Mouse (Mus musculus): ENCODE results near the gene Npff. TPM values are rescaled to one million over a fixed set of nuclear protein-coding genes. Genes with fewer than 3 reads are reported as not detected.

The Npff gene
- total RNA-seq, 1 experiment from 2014 or later, result 6.1 TPM

GRCm38 (mm10) chr15:102507561-102507960 lies 17.2 kb downstream of the Npff start:
- no peak for ATAC-seq (ENCODE audit: extremely low read depth, insufficient number of reproducible peaks, low FRiP score, poor library complexity, severe bottlenecking)

- no peak for ATAC-seq (ENCODE audit: extremely low read depth, insufficient number of reproducible peaks, low FRiP score, poor library complexity, severe bottlenecking)
These were observed 17.9 kb downstream of the Npff start for GRCm38 (mm10) chr15:102506864-102507263.

- ATAC-seq (ENCODE audit: extremely low read depth, insufficient number of reproducible peaks, low FRiP score, poor library complexity, severe bottlenecking), result no peak
These were observed 18.3 kb downstream of the Npff start for GRCm38 (mm10) chr15:102506464-102506830.

DNA sequence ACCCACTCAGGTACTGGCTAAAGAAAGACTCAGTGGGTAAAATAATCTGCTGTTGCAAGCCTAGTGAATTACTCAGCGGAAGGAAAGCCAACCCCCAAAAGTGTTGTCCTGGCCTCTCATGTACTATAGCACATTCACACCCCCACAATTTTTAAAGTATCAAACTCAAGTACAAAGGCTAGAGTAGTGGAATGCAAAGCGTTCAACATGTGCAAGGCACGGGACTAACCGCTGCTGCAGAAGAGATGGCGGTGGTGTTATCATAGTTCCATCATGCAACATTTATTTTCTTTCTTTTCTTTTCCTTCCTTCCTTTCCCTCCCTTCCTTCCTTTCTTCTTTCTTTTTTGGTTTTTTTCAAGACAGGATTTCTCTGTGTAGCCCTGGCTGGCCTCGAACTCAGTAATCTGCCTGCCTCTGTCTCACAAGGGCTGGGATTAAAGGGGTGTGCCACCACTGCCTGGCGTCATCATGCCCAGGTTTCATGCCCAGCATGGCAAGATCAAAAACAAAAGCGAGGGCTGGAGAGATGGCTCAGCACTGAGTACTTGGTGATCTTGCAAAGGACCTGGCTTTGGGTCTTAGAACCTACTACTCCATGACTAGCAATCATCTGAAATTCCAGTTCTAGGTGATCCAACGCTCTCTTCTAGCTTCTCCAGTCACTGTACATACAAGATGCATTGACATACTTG lies 18.8 kb downstream of the Npff start:
- ATAC-seq (ENCODE audit: extremely low read depth, insufficient number of reproducible peaks, low FRiP score, poor library complexity, severe bottlenecking), result no peak

GRCm38 (mm10) chr15:102505073-102505769 lies 19.5 kb downstream of the Npff start:
- no peak for ATAC-seq (ENCODE audit: extremely low read depth, insufficient number of reproducible peaks, low FRiP score, poor library complexity, severe bottlenecking)

DNA sequence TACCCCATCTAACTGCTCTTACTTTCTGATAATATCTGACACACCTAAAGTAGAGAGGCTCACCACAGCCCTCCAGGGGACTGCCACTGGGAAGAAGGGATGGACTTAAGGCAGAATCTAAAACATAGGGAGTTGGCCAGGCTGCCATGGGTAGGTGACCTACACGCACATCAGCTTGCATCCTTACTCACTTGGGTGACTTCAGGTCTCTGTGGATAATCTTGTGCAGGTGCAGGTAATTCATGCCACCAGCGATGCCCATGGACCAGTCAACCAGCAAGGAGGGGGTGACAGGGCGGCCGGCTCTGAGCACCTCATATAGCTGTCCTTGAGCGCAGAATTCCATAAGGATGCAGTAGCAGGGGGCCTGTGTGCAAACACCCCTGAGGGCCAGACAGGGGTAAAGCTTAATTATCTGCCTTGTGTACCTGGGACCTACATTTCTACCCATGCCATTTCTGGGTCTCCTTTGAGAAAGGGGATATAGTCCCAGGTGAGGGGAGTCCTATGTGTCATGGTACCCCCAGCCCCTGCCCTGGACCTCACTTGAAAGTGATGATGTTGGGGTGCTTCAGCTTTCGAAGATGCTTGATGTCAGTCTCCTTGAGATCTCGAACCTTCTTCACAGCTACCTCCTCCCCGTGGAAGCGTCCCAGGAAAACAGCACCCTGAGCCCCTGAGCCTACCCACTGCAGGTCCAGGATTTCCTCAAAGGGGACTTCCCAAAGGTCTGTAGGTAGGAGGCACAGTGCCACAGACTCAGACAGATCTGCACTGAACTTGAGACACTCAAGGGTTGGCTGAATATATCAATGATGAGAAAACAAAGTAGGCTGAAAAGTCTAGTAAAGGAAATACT lies 20.6 kb downstream of the Npff start:
- no peak for ATAC-seq (ENCODE audit: extremely low read depth, insufficient number of reproducible peaks, low FRiP score, poor library complexity, severe bottlenecking)

- no peak for ATAC-seq (ENCODE audit: extremely low read depth, insufficient number of reproducible peaks, low FRiP score, poor library complexity, severe bottlenecking)
These were observed 21.3 kb downstream of the Npff start, which contains the start of gene Gm10337 for GRCm38 (mm10) chr15:102503447-102503846. Gene Gm10337 (plus strand): TSS chr15:102503722.

- no peak for ATAC-seq (ENCODE audit: extremely low read depth, insufficient number of reproducible peaks, low FRiP score, poor library complexity, severe bottlenecking)
These were observed 22.4 kb downstream of the Npff start for GRCm38 (mm10) chr15:102502254-102502840.

DNA sequence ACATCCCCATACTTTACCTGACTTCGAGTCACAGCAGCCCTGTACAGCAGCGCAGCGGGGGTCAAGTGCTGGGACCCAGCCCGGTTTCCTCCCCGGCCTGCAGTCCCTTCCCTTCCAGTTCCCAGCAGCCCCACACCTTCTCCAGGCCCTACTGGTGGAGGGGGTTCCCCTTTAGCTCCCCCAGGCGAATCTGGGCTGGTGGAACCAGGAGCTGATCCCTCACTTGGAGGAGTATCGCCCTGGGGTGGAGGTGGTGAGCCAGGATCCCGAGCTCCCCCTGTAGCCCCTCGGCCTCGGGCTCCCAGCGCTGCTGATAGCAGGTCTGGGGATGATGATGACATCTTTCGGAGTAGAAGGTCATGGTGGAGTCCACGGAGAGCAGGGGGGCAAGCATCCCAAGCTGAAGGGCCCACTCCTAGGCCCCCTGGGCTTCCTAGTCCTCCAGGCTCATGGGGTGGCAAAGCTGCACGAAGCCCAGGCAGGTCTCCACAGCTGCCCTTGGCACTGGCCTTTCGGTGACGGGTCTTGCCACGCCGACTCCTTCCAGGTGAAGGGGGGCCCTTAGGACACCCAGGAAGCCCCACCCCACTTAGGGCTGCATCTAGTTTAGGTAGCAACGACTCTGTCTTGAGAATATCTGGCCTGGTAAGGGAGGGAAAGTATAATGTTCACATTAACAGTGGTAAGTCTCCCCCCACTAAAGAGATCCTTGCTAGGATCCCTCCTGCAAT lies 23.5 kb downstream of the Npff start:
- no peak for ATAC-seq (ENCODE audit: extremely low read depth, insufficient number of reproducible peaks, low FRiP score, poor library complexity, severe bottlenecking)

- ATAC-seq (ENCODE audit: extremely low read depth, insufficient number of reproducible peaks, low FRiP score, poor library complexity, severe bottlenecking), result no peak
These were observed 24.3 kb downstream of the Npff start for GRCm38 (mm10) chr15:102500479-102500878.

DNA sequence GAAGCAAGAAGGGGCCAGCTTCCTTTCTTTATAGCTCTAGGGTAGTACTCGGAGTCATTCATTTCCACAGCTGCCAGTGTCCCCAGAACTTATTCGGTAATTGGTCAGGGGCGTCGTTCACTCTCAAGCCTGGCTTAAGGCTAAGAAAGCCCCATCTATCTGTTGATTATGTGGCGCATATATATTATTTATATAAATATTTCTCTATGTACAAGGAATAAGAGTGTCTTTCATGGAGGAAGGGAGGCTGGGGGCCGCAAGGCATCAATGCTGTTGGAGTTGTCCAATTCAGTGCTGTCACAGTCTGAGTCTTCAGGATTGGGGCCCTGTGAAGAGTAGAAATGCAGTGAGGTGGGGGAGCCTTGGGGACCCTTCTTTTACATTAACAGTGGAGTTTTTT lies 24.9 kb downstream of the Npff start:
- ATAC-seq (ENCODE audit: extremely low read depth, insufficient number of reproducible peaks, low FRiP score, poor library complexity, severe bottlenecking), result no peak

DNA sequence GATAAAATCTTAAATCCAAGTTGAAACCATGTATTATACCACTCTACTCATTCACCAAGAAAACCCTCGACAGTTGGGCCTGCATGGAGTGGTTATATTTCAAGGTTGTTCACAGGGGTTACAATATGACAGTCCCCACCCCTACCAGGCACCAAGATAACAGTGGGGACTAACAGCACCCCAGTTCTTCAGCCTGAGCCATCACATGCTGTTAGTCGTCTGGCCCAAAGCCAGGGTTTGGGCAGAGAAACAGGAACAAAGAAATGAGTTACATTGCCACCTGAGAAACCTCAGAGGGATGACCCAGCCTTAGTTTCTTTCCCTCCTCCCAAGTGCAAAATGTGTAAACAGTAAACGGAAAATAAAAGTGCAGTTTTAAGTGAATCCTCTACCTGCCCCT lies 25.4 kb downstream of the Npff start:
- ATAC-seq (ENCODE audit: extremely low read depth, insufficient number of reproducible peaks, low FRiP score, poor library complexity, severe bottlenecking), result no peak

- ATAC-seq (ENCODE audit: extremely low read depth, insufficient number of reproducible peaks, low FRiP score, poor library complexity, severe bottlenecking), result no peak
These were observed 26.4 kb downstream of the Npff start for GRCm38 (mm10) chr15:102498322-102498721.

GRCm38 (mm10) chr15:102487664-102488063 lies 37.1 kb downstream of the Npff start:
- ATAC-seq (ENCODE audit: extremely low read depth, insufficient number of reproducible peaks, low FRiP score, poor library complexity, severe bottlenecking), result no peak

DNA sequence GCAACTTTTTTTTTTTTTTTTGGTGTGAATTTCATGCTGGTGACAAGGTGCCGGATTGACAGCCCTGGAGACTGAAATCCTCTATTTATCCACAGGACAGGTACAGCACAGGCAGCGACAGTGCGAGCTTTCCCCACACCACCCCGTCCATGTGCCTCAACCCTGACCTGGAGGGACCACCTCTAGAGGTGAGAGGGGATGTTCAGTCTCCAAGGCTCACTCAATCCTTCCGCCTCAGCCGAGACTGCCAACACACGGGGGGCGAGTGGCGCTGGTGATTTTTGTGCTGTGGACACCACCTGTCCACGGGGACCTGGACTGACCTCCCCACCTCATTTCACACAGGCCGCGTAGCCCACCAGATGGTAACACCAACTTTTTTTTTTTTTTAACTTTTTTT lies 38.9 kb downstream of the Npff start:
- no peak for ATAC-seq (ENCODE audit: extremely low read depth, insufficient number of reproducible peaks, low FRiP score, poor library complexity, severe bottlenecking)

DNA sequence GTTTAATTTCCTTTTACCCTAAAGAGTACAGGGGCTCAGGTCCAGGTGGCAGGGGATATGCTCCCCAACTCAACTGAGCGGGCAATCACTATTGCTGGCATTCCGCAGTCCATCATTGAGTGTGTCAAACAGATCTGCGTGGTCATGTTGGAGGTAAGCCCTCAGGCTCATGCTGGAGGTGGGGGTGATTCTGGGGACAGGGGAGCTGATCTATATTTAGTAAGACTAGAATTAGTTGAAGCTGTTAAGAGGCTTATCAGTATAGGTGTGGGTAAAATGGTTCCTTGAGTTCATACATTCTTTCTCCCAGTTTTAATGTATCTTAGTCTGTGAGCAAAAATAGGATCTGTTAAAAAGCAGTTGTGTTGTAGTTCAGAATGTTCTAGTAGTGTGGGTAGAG lies 41.6 kb downstream of the Npff start:
- ATAC-seq (ENCODE audit: extremely low read depth, insufficient number of reproducible peaks, low FRiP score, poor library complexity, severe bottlenecking), result no peak

GRCm38 (mm10) chr15:102474520-102474919 lies 50.2 kb downstream of the Npff start:
- ATAC-seq (ENCODE audit: extremely low read depth, insufficient number of reproducible peaks, low FRiP score, poor library complexity, severe bottlenecking), result no peak

All from neutrophil, adult 5-6 weeks (primary cell).